Mouse (Mus musculus) left cerebral cortex, adult 9 months (tissue): ENCODE data around the gene Ehbp1.

ENCODE experiments used
- DNase-seq, 2 experiments: peaks; one replicate each; pipeline ENCODE4 v3.0.0; 2022; ENCODE audit warnings: low spot score in 2 of 2

The Ehbp1 gene

DNA sequence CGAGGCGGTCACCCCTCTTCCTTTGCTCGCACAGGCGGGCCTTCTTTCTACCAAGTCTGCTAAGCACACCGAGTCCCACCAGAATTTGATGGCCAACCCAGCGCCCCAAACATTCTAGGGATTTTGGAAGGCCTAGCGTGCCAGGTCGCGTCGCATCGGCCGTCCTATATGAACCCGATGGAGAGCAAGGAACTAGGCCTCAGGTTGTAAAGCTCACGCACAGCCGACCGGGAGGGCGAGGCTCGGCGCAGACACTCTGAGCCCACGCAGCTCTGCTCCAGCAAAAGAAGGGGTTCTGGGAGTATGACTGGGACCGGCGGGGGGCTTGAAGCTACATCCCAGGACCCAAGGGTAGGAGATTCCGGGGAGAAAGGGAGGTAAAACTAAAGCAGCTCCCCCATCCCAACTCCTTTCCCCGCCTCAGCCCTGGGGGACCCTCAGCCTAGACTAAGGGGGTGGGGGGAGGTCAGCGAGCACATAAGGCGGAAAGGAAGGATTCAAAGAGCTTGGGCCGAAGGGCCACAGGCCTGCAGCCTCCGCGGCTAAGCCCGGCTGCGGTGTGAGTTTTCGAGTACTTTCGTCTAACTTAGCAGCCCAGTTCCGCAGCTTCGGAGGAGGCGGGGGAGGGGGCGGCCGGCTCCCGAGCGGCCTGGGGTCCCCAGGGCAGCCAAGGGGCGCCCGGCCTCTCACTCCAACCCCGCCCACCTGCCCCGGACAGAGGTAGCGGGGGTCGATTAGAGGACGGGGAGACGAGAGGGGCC, 341.6 kb downstream of the Ehbp1 start:
- no peak for DNase-seq

DNA sequence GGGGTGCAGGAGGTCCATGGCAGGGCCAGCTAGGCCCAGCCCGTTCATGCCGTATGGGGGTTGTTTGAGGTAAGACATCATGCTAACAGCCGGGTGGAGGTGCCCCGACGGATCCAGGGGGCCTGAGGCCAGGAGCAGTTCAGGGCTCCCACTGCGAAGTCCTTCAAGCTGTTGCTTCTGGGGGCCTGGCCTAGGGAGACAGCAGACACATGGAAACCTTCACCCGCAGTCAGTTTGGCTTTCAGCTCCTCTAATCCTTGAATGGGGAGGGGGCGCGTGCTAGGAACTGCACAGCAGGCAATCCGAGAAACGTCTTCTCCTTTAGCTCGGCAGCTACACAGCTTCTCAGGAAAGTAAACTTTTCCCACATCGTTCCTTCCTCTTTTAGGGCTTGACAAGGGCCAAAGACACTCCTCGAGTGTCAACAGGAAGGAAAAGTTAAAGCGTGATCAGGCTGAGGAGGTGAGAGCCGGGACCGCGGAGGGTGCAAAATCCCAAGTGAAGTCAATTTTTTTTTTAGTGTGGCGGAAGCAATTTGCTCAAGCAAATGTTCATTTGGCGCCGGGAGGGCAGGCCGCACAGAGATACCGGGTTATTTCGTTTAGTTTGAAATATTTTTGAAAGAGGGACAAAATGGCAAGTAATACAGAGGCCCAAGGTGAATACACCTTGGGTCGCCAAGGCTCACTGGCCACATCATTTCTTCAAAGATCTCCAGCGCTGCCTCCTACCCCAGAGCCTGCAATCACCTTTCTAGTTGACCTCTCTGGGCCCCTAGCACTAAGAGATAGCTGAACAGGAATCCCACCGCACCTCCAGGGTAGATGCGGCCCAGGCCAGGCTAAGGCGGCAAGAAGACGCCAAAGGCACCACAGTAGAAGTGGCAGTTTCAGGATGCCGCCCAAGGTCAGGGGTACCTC, 342.4 kb downstream of the Ehbp1 start:
- DNase-seq, result no peak

DNA sequence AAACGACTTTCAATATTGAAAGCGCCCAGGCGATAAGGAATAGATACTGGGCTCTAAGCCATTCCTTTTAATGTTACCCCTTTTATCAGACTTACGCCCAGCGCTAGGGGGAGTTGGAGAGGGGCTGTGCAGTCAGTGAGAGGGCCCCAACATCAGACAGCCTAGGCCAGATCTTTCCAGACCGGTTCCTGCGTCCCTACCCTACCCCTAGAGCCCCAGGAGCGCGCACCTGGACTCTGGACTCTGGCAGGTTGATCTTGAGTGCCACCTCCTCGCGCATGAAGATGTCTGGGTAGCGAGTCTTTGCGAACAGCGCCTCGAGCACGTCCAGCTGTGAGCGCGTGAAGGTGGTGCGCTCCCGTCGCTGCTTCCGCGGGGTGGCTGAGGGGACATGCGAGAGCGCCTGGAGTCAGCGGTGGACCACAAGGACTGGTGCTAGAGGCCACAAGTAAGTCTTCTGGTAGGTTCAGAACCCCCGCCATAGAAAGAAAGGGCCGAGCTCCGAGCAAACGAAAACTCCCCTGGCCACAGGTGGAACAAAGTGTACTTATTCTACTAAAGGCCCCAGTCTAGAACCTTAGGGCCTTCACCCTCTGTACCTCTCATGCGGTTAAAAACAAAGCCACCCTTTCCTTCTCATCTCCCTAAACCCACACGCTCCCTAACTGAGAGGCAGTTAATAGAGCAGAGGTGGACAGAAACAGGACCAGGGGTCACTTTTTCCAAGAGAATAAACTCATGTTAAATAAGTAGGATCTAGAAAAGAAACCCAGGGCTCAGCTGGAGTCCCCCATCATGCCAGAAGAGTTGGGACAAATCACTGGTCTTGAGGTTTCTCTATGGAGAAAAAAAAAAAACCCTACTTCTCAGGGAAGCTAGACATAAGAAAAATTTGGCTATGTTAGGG, 343.7 kb downstream of the Ehbp1 start:
- DNase-seq, result no peak

DNA sequence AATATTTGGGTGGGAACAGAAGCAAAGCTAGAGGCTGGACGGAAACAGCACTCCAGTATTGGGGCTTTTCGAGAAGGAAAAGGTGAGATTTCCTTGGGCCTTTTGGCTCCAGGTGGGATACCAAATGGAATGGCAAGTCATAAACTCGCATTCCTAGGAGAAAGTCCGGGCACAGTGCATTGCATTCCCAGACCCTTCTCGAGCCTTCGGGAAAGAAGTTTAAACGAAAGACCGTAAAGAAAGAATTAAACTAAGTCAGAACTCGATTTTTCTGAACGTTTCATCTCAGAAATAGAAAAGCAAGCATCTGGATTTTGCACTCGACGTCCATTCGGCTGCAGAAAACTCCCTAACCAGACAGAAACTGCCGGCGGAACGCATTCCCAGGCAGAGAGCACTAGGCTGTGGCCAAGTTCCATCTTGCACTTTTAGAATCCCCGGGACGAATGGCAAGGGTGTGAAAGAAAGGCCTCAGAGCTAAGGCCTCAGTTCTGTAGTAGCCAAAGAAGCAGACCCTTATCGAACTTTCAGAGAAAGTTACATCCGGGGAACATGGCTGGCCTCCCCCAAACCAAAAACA, 344.4 kb downstream of the Ehbp1 start:
- peak in 1 of 2 experiments; percentile 5 for DNase-seq

DNA sequence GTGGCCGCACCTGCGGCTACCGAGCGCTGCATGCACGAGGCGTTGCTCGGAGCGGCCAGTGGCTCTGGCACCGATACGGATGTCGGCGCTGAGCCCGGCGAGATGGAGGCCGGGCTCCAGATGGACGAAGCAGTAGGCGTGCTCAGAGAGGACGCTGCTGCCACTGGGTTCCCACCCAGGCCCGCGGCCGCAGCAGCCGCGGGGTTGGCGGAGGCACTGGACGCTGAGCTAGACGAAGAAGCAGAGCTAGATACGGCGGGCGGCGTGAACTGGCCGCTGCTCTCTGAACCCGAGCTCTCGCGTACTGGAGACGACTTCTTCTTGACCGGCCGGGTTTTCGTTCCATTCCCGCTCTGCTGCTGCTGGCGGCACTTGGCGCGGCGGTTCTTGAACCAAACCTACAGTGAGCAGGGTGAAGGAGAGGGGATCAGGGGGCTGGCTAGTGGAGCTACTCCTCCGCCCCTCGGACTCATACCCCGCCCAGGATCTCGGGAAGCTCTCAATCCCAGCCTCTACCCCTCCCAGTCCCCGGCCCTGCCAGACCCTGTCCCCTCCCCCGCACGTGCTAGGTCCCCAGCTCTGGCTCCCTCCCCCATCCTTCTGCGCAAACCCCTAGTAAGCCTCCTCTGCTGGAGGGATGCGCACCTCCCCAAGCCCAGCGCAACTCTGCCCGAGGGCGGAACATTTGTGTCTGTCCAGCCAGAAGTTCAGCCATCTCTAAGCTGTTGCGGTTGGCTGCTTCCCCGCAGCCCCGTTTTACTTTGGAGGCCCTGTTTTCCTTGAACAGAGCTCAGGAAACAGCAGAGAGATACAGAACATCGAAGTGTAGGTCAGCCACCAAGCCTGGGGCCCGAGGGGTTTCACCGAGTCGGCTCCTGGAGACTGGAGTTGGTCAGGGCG, 345.2 kb downstream of the Ehbp1 start:
- DNase-seq, result peak in 1 of 2 experiments; percentile 7

DNA sequence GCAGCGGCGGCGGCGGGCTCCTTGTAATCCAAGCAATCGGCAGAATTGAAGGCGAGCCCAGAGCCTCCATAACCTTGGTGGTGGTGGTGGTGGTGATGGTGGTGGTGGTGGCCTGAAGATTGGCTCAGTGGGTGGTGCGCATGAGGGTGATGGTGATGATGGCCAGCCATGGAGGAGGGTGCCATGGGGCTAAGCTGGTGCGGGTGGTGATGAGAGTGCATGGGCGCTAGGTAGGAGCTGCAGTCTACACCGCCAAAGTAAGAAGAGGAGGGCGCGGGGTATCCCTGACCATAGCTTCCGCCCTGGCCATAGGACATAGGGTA, 345.8 kb downstream of the Ehbp1 start:
- no peak for DNase-seq

DNA sequence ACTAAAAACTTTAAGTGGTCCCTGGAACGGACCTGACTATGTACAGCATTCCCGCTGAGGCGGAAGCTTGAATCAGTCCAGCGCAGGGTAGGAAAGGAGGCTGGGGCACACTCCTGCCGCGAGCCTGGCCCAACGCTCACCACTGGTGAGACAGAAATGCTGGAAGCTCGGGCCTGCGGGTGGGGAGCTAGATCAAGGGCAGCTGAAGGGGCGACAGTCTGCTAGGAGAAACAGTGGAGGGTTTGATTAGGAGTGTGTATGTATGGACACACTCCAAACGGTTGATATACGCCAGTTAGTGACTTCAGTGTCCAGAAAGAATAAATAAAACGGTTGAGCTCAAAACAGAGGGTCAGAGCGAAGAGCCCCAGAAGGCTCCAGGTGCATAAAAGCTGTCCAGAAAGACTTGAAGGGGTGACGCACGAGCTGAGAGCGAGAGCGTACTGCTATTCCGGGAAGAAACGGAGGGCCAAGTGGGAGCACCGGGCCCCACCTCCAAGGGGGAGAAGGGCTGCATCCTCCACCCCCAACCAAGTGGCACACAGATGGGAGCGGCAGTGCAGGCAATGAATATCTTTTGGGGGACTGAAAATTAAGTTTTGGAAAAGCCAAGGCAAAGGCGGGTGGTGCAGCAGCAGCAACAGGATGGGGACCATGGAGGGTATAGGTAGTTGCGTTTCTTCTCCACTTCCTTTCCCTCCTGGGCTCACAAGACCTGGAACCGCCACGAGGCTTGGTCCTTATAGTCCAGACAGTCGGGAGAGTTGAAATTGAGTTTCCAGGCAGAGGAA, 346.4 kb downstream of the Ehbp1 start:
- DNase-seq, result no peak

DNA sequence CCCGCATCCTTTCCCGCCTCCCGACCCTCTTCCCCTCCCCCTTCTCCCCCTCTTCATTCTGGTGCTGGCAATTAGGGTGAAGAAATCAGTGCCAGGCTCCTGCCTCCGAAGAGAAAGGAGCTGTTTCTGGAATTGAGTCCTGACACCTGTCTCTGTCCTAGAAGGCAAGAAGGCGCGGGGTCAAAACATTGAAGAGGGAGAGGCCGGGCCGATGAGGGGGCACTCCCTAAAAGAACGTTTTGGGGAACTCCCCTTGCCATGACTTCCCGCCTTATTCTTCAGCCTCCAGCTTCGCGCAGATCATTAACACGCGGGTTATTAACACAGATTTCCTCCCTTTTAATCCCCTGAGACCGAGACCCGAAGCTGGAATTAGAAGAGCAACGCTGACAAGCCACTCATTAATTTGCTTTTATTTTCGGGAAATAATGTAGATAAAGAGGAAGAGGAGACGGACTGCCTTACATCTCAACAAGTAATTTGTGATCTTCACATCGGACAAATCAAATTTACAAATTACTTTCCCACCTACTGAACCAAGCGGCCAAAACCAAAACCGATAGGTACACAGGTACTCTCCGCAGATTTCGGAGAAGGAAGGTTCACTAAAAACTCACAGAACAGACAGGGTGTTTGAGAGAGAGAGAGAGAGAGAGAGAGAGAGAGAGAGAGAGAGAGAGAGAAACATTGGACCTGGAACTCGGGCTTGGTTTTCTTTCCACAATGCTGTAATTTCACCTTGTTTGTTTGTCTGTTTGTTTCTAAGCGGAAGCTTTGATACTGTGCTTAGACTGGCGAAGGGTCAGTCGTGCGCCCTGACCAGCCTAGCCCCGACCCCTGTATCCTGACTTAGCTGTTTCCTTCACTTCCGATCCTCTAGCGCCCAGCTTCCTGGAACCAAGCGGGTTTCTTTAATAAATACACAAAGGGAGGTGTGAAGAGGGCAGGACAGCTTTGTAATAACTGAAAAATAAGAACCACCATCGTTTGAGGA, 347.4 kb downstream of the Ehbp1 start:
- DNase-seq, result no peak

DNA sequence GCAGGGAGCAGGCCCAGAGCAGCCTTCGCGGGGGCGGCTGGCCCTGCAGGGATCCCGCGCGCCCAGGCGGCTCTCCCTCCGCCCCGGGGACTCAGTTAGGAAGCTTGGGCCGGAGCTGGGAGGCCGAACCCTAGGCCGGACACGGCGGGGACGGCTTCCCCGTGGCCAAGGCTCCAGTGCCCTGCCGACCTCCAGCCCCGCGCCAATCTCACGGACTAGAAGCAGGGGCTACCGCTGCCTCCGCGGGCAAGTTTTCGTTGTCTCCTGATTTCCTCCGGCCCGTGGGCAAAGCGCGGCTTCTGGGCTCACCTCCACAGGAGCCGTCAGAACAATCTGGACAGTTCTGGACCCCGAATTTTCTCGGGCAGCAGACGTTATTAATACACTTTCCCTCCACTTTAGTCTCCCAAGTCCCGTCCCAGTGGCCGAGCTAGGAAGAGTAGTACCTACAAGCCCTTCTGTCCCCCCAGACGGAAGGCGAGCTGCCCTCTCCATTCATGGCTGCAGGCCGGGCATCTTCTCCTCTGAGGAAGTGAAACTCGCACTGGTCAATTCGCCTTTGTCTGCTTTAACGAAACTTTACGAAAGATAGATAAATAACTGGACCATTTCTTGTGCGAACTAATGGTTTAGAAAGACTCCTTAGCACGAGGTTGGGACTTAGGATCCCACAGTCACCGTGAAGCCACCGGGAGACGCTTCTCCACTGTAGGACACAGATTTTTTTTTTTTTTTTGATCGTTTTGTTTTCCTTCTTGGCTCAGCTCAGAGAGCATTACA, 348.3 kb downstream of the Ehbp1 start:
- DNase-seq, result peak in 1 of 2 experiments; percentile 20

DNA sequence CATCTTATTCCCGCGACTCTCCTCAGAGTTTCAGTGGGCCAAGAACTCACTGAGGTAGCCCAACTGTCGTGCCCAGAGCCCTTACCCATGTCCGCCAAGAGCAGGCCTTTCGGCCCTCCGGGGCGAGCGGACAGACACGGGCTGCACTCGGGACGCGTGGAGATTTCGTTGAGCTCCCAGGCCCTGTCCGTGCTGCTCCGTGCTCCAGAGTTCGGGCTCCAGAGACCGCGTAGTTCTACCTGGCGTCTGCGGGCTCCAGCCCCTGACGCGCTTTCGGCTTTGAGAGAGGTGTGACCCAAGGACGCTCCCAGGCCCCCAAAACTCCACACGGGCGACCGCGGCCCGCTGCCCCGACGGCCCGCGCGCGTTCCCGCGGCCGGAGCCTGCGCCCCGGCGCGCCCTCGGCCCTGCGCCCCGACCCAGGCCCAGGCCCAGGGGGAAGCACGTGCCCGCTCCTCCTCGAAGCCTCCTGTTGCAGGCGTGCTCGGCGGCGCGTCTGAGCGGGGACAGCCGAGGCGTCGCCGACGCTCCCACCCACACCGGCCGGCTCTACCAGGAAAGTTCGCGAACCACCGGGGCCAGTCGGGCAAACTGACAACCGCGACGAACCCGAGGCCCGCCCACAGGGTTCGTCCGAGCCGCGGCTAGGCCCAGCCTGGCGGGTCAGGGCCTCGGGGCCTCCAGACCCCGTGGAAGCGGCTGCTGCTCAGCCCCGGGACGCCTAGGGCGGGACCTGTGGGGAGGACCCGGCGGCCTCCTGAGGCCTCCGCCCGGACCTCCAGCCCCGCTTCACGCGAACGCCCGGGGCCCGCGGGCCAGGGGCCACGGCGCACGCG, 349.1 kb downstream of the Ehbp1 start:
- DNase-seq, result no peak

DNA sequence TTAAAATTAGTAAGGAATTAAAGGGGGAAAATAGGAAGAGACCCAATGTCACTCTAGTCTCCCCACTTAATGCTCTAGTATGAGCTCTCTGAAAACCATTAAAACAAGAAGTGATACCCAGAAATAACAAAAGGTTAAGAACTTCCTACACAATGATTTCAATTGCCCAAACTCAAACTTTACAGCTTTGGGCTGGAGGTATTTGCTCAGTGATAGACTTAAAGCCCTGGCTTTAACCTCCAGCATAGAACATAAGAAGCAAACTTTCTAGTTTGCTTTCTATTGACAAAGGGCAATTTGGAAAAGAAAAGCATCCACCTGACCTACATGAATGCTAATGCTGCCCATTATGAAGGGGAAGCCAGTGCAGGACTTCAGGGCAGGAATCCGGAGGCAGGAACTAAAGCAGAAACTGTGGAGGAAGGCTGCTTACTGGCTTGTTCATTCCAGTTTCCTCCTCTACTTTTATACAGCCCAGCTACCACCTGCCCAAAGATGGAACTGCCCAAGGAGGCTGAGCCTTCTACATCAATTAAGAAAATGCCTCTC, 353.6 kb downstream of the Ehbp1 start:
- DNase-seq, result no peak

DNA sequence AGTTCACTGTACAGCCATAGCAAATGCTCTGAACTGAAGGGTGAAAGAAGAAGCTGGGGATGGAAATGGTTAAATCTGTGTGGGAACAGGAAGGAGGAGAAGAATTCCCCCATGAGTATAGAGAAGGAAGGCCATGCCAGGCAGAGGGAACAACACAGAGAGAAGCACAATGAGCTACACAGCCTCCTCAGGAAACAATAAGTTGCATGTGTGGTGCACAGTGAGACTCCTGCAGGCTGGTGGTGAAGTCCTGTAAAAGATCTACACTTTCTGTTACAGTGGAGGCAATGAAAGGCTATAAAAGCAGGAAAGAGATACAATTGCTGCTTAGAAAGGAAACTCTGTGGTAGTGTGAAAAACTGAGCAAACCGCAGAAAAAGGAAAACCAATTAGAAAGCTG, 357.0 kb downstream of the Ehbp1 start:
- DNase-seq, result no peak

DNA sequence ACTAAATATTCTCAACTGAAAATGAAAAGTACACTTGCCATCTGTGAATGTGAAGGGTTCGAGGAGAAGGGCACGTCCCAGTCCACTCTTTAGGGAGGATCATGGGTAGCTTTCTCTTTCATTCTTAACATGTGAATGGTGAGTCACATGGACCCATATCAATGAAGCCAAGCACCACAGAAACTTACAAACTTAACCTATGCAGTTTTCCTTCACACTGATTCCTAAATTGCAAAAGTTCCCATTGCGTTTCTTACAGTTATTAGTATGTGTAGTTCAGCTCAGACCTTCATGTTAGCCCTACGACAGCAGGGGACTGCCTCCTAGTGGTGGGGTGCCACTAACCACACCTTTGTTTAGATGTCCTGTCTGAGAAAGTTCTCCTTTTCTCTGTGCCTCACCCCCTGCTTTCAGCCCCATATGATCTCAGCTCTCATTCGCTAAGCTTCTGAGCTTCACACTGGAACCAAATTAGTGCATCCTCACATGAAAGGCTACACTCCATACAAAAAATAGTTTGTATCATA, 368.0 kb downstream of the Ehbp1 start:
- no peak for DNase-seq

DNA sequence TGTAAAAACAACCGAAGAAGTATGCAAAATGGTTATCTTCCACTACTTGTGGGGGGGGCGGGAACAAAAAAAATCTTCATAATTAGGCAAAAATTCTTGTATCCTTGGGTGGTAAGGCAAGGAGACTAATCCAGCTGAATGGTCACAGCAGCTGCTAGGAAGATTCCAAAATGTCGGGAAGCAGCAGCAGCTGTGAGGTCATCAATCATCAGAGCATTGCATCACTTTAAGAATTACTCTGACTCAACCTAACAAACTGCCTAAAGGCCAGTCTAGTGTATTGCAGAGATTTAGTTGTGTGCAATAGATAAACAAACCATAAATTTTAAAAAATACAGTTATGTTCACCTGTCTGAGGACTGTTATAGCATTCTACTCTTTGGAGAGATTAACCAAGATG, 368.5 kb downstream of the Ehbp1 start:
- DNase-seq, result no peak

DNA sequence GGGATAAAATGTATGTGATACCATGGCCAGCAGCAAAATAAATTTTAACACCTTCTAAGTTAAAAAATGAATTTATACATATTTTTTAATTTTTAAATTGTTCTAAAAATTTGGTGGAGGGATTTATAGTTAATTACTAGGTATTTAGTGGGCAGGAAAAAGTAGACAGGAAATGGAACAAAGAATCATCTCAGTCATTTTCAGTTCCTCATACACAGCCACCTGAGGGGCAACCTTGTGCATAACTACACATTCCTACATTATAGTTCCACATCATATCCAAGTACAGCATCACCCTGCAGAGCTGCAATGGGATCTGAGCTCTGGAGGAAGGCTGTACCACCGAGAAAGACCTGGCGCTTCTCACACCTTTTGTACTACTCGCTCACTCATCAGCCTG, 373.2 kb downstream of the Ehbp1 start:
- no peak for DNase-seq
